Mouse (Mus musculus) heart, adult 2 months (tissue): ENCODE measurements at regions not wholly inside any gene's neighbourhood (a gene's known extent, or its start where the extent isn't known, plus 50 kb on each side); places are given as distances from the start of the nearest gene placed in this dataset.

ENCODE experiments used
- DNase-seq, 2 experiments: peaks; one replicate each; pipeline ENCODE4 v3.0.0; 2021
- H3K27ac ChIP-seq: fragments of 200-600 bp; 2 replicates; pipeline ENCODE4 v1.8.1; 2022
- H3K27me3 ChIP-seq: fragments of 200-500 bp; 2 replicates; pipeline ENCODE4 v1.6.1; 2012; ENCODE audit warnings: mild to moderate bottlenecking, low read length, inconsistent platforms, mixed read lengths; ENCODE audit not compliant: control insufficient read depth, insufficient read depth
- H3K36me3 ChIP-seq: fragments of 200-500 bp; 2 replicates; pipeline ENCODE4 v1.6.1; 2012; ENCODE audit warnings: low read length, inconsistent platforms; ENCODE audit not compliant: control insufficient read depth, insufficient read depth
- H3K4me1 ChIP-seq: fragments of 200-500 bp; 2 replicates; pipeline ENCODE4 v1.6.1; 2011; ENCODE audit warnings: low read length; ENCODE audit not compliant: control insufficient read depth, insufficient read depth
- H3K4me3 ChIP-seq: fragments of 200-600 bp; 2 replicates; pipeline ENCODE4 v1.8.1; 2022
- H3K79me2 ChIP-seq: fragments of 200-500 bp; replicated peaks from 2 replicates; pipeline ENCODE4 v1.6.1; 2012; ENCODE audit warnings: mild to moderate bottlenecking, inconsistent platforms, low read length, moderate library complexity, mixed read lengths; ENCODE audit not compliant: control insufficient read depth, insufficient read depth
- H3K9ac ChIP-seq: fragments of 200-500 bp; 2 replicates; pipeline ENCODE4 v1.6.1; 2012; ENCODE audit warnings: low read depth, mild to moderate bottlenecking, control low read depth, inconsistent platforms, low read length, mixed read lengths
- CTCF ChIP-seq: fragments of 200-600 bp; IDR thresholded peaks from 2 replicates; pipeline ENCODE4 v1.8.1; 2022; ENCODE audit warnings: antibody characterized with exemption, mild to moderate bottlenecking, moderate library complexity
- EP300 ChIP-seq: fragments of 200-500 bp; IDR thresholded peaks from 2 replicates; pipeline ENCODE4 v1.6.1; 2011; ENCODE audit warnings: low read depth, low read length, control low read depth; ENCODE audit not compliant: insufficient read depth
- POLR2A ChIP-seq: fragments of 200-500 bp; IDR thresholded peaks from 2 replicates; pipeline ENCODE4 v1.6.1; 2011; ENCODE audit warnings: mild to moderate bottlenecking, low read depth, low read length, control low read depth; ENCODE audit not compliant: insufficient read depth
- WGBS: fragments of 180-500 bp; shearing (Covaris S2); methylation state at CpG from one replicate; pipeline ENCODE4 v1.1.7; 2018; 5-methylcytosine and 5-hydroxymethylcytosine counted together
- intact Hi-C: fragments of 180-260 bp; cut with DNase I; formaldehyde crosslinking; loops from one replicate; pipeline ENCODE4 v1.15.1; 2025

DNA sequence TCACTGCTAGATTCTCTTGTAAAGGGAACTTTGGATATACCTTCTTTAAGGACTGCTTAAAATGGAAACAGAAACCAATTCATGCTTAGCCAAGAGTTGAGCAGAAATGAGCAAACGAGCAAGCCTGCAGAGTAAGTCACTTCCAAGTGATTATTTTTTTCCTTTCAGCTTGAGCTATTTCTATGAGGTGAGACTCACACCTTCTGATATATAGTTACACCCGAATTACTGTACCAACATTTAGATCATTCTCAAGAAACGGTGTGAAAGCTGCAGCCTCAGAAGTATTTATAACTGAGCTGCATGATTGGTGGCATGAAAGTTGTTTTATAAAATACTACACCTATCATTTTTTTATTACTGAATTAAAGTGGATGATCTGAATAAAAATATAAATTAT, 771.9 kb upstream of the 4930452B06Rik start:
- H3K27me3 ChIP-seq: no peaks in the 10 kb centered on the region
- 66% methylated on average over 3 of the region's 3 CpGs for WGBS
- no peak for DNase-seq
- no peaks in the 10 kb centered on the region for H3K79me2 ChIP-seq
- intact Hi-C loops: no loop called here
- TF ChIP-seq CTCF (no peak), POLR2A (no peak), EP300 (no peak)
- no peak overlapping the region for H3K9ac ChIP-seq
- no peak overlapping the region for H3K4me3 ChIP-seq
- H3K4me1 ChIP-seq: no peaks in the 10 kb centered on the region
- no peak overlapping the region for H3K27ac ChIP-seq
- no peaks in the 10 kb centered on the region for H3K36me3 ChIP-seq

DNA sequence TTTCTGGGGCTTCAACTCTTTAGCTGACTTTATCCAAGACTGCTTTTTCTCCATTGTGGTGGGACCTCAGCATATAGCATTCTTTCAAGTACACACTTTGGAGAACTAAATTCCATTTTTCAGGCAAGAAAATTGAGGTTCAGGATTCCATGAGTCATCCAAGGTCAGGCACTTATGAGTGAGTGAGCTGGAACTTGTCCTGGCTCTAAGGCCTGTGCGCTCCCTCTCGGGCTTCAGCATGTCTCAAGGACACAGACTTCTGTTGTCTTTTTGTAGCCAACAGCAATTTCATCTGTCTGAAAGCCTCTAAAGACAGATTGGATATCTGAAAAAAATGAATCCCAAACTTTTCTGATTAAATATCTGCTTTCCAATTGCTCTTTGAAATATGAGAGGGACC, 769.1 kb upstream of the 4930452B06Rik start:
- Histone ChIP-seq H3K36me3 (no peaks in the 10 kb centered on the region), H3K4me3 (no peak overlapping the region), H3K79me2 (no peaks in the 10 kb centered on the region), H3K27ac (no peak overlapping the region), H3K9ac (no peak overlapping the region), H3K27me3 (no peaks in the 10 kb centered on the region), H3K4me1 (no peaks in the 10 kb centered on the region)
- intact Hi-C loops: no loop called here
- TF ChIP-seq POLR2A (no peak), CTCF (no peak), EP300 (no peak)
- DNase-seq: no peak
- WGBS: 81% methylated on average over 2 of the region's 2 CpGs

DNA sequence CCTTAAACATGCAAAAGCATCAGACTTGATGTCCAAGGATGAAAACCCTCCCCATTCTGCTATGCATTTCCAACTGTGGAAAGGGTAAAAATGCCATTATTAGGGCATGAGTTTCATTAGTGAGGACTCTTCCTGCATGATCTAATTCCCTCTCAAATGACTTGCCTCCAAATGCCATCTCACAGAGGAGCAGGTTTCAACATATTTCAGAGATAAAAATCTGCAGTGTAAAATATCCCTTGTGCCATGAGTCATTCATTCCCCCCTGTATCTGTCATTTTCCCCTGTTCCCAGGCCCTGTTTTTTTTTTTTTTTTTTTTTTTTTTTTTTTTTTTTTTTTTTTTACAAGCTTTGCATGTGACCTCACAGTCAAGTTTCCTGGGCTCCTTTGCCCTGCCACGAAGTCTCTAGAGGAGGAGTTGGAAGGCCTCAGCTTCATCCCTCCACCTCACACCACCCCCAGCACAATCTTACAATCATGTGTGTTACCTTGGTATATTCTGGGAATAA, 767.1 kb upstream of the 4930452B06Rik start:
- no peaks in the 10 kb centered on the region for H3K79me2 ChIP-seq
- H3K4me3 ChIP-seq: no peak overlapping the region
- H3K36me3 ChIP-seq: no peaks in the 10 kb centered on the region
- H3K4me1 ChIP-seq: no peaks in the 10 kb centered on the region
- no peak for TF ChIP-seq EP300
- TF ChIP-seq POLR2A: no peak
- TF ChIP-seq CTCF: no peak
- H3K9ac ChIP-seq: no peak overlapping the region
- intact Hi-C loops: no loop called here
- H3K27me3 ChIP-seq: no peaks in the 10 kb centered on the region
- no peak overlapping the region for H3K27ac ChIP-seq
- DNase-seq: no peak
- WGBS: 33% methylated on average over 1 of the region's 1 CpGs

DNA sequence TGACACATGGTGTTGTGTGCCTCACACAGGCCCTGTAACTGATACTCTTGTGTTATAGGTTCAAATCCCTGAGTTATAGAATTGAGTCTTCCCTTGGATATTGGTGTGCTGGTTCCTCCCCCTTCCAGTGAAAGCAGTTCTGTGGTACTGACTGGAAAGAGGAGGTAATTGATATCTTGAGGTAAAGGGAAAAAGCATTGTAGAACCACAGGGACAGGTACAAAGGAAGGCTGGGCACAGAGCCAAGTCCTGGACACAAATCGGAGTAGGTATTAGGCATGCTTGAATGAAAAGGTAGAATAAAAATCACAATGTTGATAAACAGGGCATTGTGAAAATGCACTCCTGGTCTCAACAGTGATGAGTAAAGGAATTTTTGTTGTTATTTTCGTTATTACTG, 765.8 kb upstream of the 4930452B06Rik start:
- Histone ChIP-seq H3K27ac (no peak overlapping the region), H3K36me3 (no peaks in the 10 kb centered on the region), H3K9ac (no peak overlapping the region), H3K4me3 (no peak overlapping the region), H3K79me2 (no peaks in the 10 kb centered on the region), H3K27me3 (no peaks in the 10 kb centered on the region), H3K4me1 (no peaks in the 10 kb centered on the region)
- no peak for DNase-seq
- intact Hi-C loops: no loop called here
- TF ChIP-seq EP300 (no peak), POLR2A (no peak), CTCF (no peak)
- 79% methylated on average over 2 of the region's 2 CpGs for WGBS

DNA sequence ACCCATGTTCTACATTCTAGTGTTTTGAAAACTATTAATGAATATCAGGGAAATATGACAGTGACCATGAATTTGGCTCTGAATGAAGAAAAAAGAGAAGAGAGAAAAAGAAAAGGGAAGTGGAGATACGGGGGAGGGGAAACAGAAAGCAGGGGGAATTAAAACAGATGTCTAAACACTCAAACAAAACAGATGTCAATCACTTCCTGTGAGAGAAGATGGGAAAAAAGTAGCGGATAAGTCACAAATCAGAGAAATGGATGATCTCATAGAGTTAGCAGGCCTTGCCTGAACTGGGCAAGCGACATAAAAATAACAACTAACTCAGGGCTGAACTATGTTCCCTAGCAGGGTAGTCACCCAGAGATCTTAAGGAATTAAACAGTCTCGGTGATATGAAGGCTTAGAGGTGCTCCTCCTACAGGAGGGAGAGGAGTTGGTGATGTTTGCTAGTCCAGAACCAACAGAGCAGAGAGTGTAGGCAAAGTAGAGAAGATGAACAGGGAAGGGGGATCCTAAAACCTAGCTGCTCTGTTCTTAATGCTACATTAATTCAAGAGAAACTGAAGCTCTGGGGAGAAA, 745.9 kb upstream of the 4930452B06Rik start:
- WGBS: 29% methylated on average over 4 of the region's 4 CpGs
- no peak overlapping the region for H3K27ac ChIP-seq
- H3K36me3 ChIP-seq: no peaks in the 10 kb centered on the region
- H3K79me2 ChIP-seq: no peaks in the 10 kb centered on the region
- no peak overlapping the region for H3K4me3 ChIP-seq
- no peak overlapping the region for H3K9ac ChIP-seq
- H3K4me1 ChIP-seq: no peaks in the 10 kb centered on the region; the same call in 1 of the 2 replicates
- DNase-seq: no peak
- TF ChIP-seq EP300: no peak
- TF ChIP-seq CTCF: 0 out of 2 replicates have a peak, but pooled peaks have one; percentile 9
- no peaks in the 10 kb centered on the region for H3K27me3 ChIP-seq
- intact Hi-C loops: no loop called here

DNA sequence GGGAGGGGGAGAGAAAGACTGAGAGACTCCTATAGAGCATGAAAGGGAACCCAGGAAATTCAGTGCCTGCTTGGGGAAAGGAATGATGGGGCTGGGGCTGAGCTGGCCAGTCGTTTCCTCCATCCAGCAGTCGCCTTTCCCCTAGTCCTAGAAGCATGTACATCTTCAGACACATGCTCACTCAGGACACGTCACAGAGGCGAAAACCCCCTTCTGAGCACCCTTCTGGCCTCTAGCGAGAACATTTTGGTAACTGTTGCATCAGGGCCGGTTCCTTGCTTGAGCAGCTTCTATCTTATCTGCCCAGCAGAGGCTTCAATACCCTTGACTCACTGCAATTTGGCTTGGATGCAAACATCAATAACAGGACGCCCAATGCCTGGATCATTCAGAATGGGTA, 737.6 kb upstream of the 4930452B06Rik start:
- Histone ChIP-seq H3K79me2 (no peaks in the 10 kb centered on the region), H3K27me3 (no peaks in the 10 kb centered on the region), H3K4me1 (no peaks in the 10 kb centered on the region; the same call in 1 of the 2 replicates), H3K4me3 (no peak overlapping the region), H3K27ac (no peak overlapping the region), H3K36me3 (no peaks in the 10 kb centered on the region), H3K9ac (no peak overlapping the region)
- 70% methylated on average over 7 of the region's 7 CpGs for WGBS
- TF ChIP-seq EP300: no peak
- intact Hi-C loops: no loop called here
- DNase-seq: no peak

DNA sequence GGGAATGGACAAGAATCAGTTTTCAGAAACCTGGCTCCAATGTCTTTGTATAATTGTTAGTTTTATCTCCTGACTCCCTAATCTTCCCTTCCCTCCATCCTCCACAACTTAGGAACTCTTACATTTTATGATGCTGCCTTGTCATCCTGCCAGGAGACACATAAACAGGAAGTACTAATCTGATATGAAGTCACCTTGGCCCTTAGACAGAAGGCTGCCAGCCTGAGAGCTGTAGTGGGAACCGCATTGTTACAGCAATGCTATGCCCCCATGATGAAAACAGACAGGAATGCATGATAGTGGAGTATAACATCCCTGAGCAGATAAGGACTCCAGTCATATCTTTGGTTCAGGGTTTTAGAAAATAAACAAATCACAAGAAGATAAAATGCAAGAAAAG, 734.8 kb upstream of the 4930452B06Rik start:
- 31% methylated on average over 1 of the region's 1 CpGs for WGBS
- Histone ChIP-seq H3K36me3 (no peaks in the 10 kb centered on the region), H3K4me1 (no peaks in the 10 kb centered on the region; the same call in 1 of the 2 replicates), H3K79me2 (no peaks in the 10 kb centered on the region), H3K4me3 (no peak overlapping the region), H3K27me3 (no peaks in the 10 kb centered on the region), H3K27ac (no peak overlapping the region), H3K9ac (no peak overlapping the region)
- no peak for DNase-seq
- intact Hi-C loops: no loop called here
- TF ChIP-seq POLR2A: no peak
